Mouse (Mus musculus) gastrocnemius, postnatal 4 days (tissue): ENCODE measurements around the gene Laptm5. TPM values are rescaled to one million over a fixed set of nuclear protein-coding genes. Genes with fewer than 3 reads are reported as not detected.

Source experiments
- DNase-seq, 2 experiments: peaks; one replicate each; pipeline ENCODE4 v3.0.0; 2021 to 2022; ENCODE audit warnings: low spot score in 2 of 2, mixed read lengths in 2 of 2
- total RNA-seq, 2 experiments: library from RNA; stranded (reverse); gene quantifications; 2 replicates each; pipeline ENCODE4 v1.2.3; 2021

Gene Laptm5
- total RNA-seq, 2 experiments from 2014 or later: 24.4 to 26.4 TPM

GRCm38 (mm10) chr4:130978981-130979380 lies 66.1 kb downstream of the Laptm5 start:
- peak in 1 of 2 experiments; percentile 39 for DNase-seq

- no peak for DNase-seq
Observed at GRCm38 (mm10) chr4:130984416-130985182, 71.7 kb downstream of the Laptm5 start.

Other genes with a start within 250 kb of the Laptm5 start
- gene Pum1, start 249.8 kb upstream of the Laptm5 start, total RNA-seq: 10 to 100 TPM; 65.5 to 73.9 TPM
- gene Sdc3, start 120.6 kb upstream of the Laptm5 start, total RNA-seq: 10 to 100 TPM; 36.6 to 46.8 TPM
- not detected for gene Matn1, start 31.3 kb downstream of the Laptm5 start, total RNA-seq